Mouse (Mus musculus) hindlimb bud, embryonic 11.5 days (tissue): ENCODE measurements at regions not wholly inside any gene's neighbourhood (a gene's known extent, or its start where the extent isn't known, plus 50 kb on each side); places are given as distances from the start of the nearest gene placed in this dataset.

Experiments
- DNase-seq: peaks from one replicate; pipeline ENCODE4 v3.0.0-alpha.2; 2012; ENCODE audit warnings: low read depth, low spot score; ENCODE audit errors: extremely low spot score

DNA sequence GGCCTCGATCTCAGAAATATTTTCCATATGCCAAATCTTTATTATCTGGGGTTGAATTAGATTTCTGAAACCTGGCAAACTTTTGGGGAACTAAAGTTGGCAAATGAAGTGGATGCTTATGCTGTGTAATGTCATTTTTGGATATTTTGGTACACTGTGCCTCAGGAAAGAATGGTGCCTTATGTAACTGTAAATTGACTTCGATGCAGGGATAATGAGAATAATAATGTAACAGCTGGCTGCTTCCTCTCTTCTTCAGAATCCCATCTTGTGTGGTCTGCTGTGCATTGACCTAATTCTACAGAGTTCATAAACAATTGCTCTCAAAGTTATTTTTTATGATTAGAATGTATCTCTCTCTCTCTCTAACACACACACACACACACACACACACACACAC, 545.6 kb downstream of the Tfap2b start:
- DNase-seq, result no peak

DNA sequence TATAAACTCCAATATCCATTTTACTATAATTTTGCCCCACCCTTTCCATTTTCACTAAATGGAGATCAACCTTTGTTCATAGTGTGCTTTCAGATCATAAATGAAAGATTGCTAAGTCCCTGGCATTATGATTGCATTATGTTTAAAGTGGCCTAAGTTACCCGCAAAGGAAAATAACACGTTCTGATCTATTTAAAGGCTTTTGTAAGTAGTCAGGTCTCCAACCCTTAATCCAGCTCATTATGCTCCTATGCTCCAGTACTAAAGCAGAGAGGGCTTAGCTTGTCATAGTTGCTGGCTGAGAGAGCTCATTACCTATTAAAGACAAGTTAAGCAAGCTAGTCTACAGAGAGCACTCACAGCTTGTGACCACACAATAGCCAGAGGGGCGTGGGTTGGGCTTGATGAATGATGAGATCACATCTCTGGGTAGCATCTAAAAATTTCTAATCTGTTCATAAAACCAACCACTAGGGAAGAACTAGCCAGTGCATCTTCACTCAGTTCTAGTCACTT, 549.3 kb downstream of the Tfap2b start:
- no peak for DNase-seq

- DNase-seq, result no peak
Measured at GRCm38 (mm10) chr1:19766879-19767278, 558.2 kb downstream of the Tfap2b start.

DNA sequence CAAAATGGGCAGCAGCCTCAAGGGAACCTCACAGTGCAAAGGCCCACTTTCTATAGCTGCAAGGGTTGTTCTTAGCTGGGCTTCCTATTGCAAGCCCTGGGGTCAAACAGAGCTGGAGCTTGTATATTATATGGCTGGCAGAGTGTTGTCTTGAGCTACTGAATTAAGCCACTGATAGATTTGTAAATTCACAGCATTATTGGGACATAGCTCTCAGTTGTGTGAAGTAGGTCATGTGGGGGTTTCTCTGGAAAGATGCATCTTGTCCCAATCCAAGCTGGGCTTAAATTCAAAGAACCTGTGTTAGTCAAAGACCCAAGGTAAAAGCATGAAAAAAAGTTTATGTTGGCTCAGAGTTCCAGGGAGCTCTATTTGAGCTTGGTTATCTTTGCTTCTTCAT, 563.6 kb downstream of the Tfap2b start:
- no peak for DNase-seq

- no peak for DNase-seq
Measured at GRCm38 (mm10) chr1:19774502-19774901, 565.8 kb downstream of the Tfap2b start.

DNA sequence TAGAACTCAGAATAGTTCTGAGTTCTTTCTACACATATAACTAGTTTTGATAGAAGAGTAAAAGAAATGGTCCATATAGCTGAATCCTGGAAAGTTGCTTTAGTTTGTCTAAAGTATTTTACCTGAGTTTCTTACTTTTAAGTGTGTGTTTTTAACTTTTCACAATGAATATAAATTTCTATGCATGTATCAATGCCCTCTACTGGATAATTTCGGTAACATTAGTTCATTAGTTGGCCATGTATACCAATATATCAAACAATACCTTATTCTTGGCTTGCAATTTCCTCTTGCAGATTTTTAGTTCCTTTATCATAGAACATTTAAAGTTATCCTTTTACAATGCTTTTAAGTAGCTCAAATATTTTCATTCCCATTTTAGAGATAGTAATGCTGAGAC, 568.8 kb downstream of the Tfap2b start:
- no peak for DNase-seq

- no peak for DNase-seq
Measured at GRCm38 (mm10) chr1:19786971-19787370, 578.3 kb downstream of the Tfap2b start.

DNA sequence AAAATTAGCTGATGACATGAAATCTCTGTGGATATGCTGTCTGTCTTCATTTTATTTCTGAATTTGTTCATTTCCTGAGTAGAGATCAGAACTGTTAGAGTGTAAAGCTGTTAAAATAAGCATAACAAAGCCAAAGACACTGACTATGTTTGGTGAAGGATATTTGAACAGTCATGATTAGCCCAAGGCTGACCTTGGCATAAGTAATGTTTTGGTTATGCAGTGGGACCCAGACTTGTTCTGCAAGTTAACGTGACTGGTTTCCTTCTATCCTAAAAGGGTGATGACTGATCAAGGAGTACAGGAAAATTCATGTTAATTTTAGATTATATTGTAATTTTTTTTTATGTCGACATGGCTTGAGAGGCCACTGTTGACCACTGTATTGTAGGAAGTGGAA, 585.4 kb downstream of the Tfap2b start:
- no peak for DNase-seq

- no peak for DNase-seq
Measured at GRCm38 (mm10) chr1:19825887-19826286, 617.2 kb downstream of the Tfap2b start.

- no peak for DNase-seq
Measured at GRCm38 (mm10) chr1:19826455-19827366, 618.0 kb downstream of the Tfap2b start.

DNA sequence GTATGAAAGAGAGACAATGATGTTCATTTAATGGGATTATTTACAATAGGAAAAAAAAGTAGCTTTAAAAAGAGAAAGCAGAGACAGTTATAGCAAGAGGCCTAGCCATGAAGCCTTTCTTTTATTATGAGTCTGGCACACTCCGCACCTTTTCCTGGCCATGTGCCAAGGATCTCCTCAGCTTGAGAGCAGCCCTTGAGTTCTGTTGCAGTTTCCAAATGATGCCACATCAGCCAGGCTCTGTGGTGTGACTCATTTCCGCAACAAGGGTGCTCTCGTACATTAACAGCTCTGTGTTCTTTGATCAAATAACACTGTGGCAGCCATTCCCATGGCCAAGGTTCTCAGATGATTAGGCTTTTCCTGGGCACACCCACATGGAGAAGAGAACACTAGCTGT, 641.2 kb downstream of the Tfap2b start:
- no peak for DNase-seq

GRCm38 (mm10) chr1:19857250-19857649, 648.5 kb downstream of the Tfap2b start:
- no peak for DNase-seq

DNA sequence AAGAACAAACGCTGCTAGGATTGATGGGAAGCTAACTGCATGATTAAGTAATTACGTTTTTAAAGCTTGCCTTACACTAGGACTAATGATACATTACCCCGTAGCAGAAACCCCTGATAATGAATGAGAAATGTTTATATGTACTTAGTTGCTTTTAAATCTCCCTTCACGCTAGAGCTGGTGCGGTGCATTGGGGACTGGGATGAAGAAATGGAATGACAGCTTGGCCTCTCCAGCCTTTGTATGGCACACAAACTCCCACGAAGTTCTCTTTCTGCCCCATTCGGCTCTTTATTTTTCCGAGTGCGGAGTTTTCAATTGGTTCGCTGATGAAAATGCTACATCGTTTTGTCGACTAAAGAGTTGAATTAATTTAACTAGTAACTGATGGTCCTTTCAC, 659.8 kb downstream of the Tfap2b start:
- DNase-seq, result no peak

DNA sequence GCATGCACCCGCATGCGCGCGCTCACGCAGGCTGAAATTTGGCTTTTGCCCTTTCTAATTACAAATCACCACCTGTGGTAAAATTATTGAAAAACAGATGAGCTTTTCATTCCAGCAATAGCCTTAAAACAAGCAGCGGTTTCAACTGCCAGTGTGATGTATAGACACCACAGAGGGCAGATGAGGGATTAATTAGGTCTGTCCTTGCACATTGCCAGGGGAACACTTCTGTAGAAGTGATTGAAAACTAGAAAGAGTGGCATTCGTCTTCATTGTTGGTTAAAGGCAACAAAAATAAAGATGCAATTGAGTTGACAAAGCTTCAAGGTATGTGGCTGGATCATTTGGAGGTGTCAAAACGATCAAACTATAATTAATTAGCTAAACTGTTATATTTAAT, 672.5 kb downstream of the Tfap2b start:
- peak; percentile 3 for DNase-seq

- no peak for DNase-seq
Measured at GRCm38 (mm10) chr1:19899426-19899825, 690.7 kb downstream of the Tfap2b start.

- no peak for DNase-seq
Measured at GRCm38 (mm10) chr1:19899889-19900310, 691.2 kb downstream of the Tfap2b start.

DNA sequence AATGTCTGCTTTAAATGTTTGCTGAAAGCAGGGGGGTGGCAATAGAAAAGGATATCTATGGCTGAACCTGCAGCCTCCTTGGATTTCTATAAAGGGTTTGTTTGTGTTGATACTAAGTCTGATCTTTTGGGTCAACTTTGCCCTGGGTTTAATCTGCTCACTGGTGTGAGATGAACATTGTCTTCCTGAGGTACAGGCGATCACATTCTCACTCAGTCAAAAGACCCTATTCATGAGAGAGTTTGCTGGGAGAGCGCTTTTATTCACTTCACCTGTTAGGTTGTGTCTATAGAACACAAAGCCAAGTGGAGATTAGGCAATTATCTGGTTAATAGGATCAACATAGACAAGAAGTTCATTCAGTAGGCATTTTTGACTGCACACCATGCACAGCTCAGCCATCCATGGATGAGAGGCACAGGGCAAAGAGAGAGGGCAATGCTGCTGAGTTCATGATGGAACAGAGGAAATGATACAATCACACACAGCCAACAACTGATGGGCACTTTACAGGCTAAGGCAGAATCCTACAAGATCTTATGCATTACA, 692.3 kb downstream of the Tfap2b start:
- DNase-seq, result no peak

GRCm38 (mm10) chr1:19912194-19912846, 703.6 kb downstream of the Tfap2b start:
- no peak for DNase-seq

GRCm38 (mm10) chr1:19918762-19919161, 699.1 kb downstream of the Pkhd1 start:
- DNase-seq, result no peak

GRCm38 (mm10) chr1:19927192-19927591, 690.7 kb downstream of the Pkhd1 start:
- DNase-seq, result no peak

- no peak for DNase-seq
Measured at GRCm38 (mm10) chr1:19927736-19928327, 690.0 kb downstream of the Pkhd1 start.
